Mouse (Mus musculus) liver, postnatal 0 days (tissue): ENCODE data around the gene Gimap4. TPM values are rescaled to one million over a fixed set of nuclear protein-coding genes. Genes with fewer than 3 reads are reported as not detected.

Experiments used
- ATAC-seq: fragments of 200-750 bp; cut with Nextera tagmentation; 2 replicates; pipeline ENCODE4 v1.8.0; 2017; ENCODE audit warnings: mild to moderate bottlenecking, moderate library complexity
- DNase-seq: peaks from one replicate; pipeline ENCODE4 v3.0.0-alpha.2; 2016
- H3K27ac ChIP-seq: fragments of 300-500 bp; sonication (generic); 2 replicates; pipeline ENCODE4 v1.5.1; 2014; ENCODE audit warnings: antibody characterized with exemption, moderate library complexity, mild to moderate bottlenecking, low read depth
- H3K27me3 ChIP-seq: fragments of 300-500 bp; sonication (generic); 2 replicates; pipeline ENCODE4 v1.6.1; 2014; ENCODE audit warnings: low read length, control low read depth, mixed read lengths; ENCODE audit not compliant: insufficient read depth
- H3K36me3 ChIP-seq: fragments of 300-500 bp; sonication (generic); replicated peaks from 2 replicates; pipeline ENCODE4 v1.6.1; 2014; ENCODE audit warnings: mild to moderate bottlenecking, control low read depth, low read length, moderate library complexity, mixed read lengths; ENCODE audit not compliant: insufficient read depth
- H3K4me1 ChIP-seq: fragments of 300-500 bp; sonication (generic); 2 replicates; pipeline ENCODE4 v1.6.1; 2014; ENCODE audit warnings: antibody characterized with exemption, mild to moderate bottlenecking, control low read depth; ENCODE audit not compliant: insufficient read depth
- H3K4me2 ChIP-seq: fragments of 300-500 bp; sonication (generic); 2 replicates; pipeline ENCODE4 v1.6.1; 2014; ENCODE audit warnings: low read depth, mild to moderate bottlenecking, low read length, moderate library complexity, mixed read lengths
- H3K4me3 ChIP-seq: fragments of 300-500 bp; sonication (generic); 2 replicates; pipeline ENCODE4 v1.5.1; 2014; ENCODE audit warnings: low read depth, low read length
- H3K9ac ChIP-seq: fragments of 300-500 bp; sonication (generic); replicated peaks from 2 replicates; pipeline ENCODE4 v1.6.1; 2014; ENCODE audit warnings: mild to moderate bottlenecking, moderate library complexity
- H3K9me3 ChIP-seq: fragments of 300-500 bp; sonication (generic); 2 replicates; pipeline ENCODE4 v1.6.1; 2016; ENCODE audit warnings: mild to moderate bottlenecking, control low read depth, low read length, mixed read lengths
- CTCF ChIP-seq: sonication (generic); IDR thresholded peaks from 2 replicates; pipeline ENCODE4 v1.5.1; 2016; ENCODE audit warnings: antibody characterized with exemption, low read depth
- EP300 ChIP-seq: IDR thresholded peaks from 2 replicates; pipeline ENCODE4 v1.6.1; 2016; ENCODE audit warnings: antibody characterized with exemption, low read depth, mild to moderate bottlenecking
- WGBS: fragments of 180-500 bp; shearing (Covaris S2); extraction: QIAGEN DNeasy Blood & Tissue Kit; methylation state at CpG from one replicate; pipeline ENCODE4 v1.1.7; 2014; ENCODE audit not compliant: insufficient replicate concordance; 5-methylcytosine and 5-hydroxymethylcytosine counted together
- polyA plus RNA-seq: library from polyadenylated mRNA; unstranded; fragments of >200 nt; fragmentation: Nextera tagmentation; extraction: Ambion mirVana; gene quantifications from 2 replicates; pipeline ENCODE4 v1.2.1, GENCODE M21; 2015

Gene Gimap4
- polyA plus RNA-seq, 1 experiment from 2014 or later, result 14.5 TPM

DNA sequence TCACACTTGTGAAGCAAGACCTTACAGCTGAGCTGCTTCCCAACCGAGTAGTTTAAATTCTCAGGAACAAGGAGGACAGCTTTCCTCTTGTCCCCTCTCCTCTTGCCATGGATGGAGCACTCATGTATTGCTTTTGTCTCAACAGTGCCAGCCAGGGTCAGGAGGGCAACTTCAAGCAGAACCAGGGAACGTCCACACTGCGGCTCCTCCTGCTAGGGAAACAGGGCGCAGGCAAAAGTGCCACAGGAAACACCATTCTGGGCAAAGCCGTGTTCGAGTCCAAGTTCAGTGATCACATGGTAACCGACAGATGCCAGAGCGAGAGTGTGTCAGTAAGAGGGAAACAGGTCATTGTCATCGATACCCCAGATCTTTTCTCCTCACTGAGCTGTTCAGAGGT is 34.3 kb upstream of the Gimap4 start:
- TF ChIP-seq EP300, result no peak
- no peak for TF ChIP-seq CTCF
- WGBS, result 78% methylated on average over 9 of the region's 9 CpGs
- no peak for DNase-seq

DNA sequence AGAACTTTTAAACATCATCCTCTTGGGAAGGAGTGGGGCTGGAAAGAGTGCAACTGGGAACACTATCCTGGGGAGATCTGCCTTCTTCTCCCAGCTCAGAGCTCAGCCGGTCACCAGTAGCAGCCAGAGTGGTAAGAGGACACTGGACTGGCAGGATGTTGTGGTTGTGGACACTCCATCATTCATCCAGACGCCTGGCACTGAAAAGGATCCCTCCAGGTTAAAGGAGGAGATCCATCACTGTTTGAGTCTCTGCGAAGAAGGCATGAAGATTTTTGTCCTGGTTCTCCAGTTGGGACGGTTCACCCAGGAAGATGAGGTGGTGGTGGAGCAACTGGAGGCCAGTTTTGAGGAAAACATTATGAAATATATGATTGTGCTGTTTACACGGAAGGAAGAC is 25.6 kb upstream of the Gimap4 start:
- no peaks in the 10 kb centered on the region for H3K4me1 ChIP-seq
- ATAC-seq, result no peak
- no peak overlapping the region for H3K4me3 ChIP-seq
- TF ChIP-seq CTCF (no peak), EP300 (no peak)
- H3K36me3 ChIP-seq, result no peaks in the 10 kb centered on the region
- no peak overlapping the region for H3K4me2 ChIP-seq
- no peaks in the 10 kb centered on the region for H3K9me3 ChIP-seq
- H3K27me3 ChIP-seq, result no peaks in the 10 kb centered on the region
- H3K9ac ChIP-seq, result no peak overlapping the region
- 75% methylated on average over 5 of the region's 5 CpGs for WGBS
- DNase-seq, result peak; percentile 5
- H3K27ac ChIP-seq, result no peak overlapping the region

More for the DNA sequence above, 34.3 kb upstream of the Gimap4 start:
- no peak overlapping the region for H3K4me3 ChIP-seq
- no peak for ATAC-seq
- no peak overlapping the region for H3K27ac ChIP-seq
- no peak overlapping the region for H3K9ac ChIP-seq
- no peaks in the 10 kb centered on the region for H3K9me3 ChIP-seq
- H3K36me3 ChIP-seq, result no peaks in the 10 kb centered on the region
- H3K27me3 ChIP-seq, result no peaks in the 10 kb centered on the region
- H3K4me2 ChIP-seq, result no peak overlapping the region
- H3K4me1 ChIP-seq, result peaks cover 4% of the 10 kb centered on the region

DNA sequence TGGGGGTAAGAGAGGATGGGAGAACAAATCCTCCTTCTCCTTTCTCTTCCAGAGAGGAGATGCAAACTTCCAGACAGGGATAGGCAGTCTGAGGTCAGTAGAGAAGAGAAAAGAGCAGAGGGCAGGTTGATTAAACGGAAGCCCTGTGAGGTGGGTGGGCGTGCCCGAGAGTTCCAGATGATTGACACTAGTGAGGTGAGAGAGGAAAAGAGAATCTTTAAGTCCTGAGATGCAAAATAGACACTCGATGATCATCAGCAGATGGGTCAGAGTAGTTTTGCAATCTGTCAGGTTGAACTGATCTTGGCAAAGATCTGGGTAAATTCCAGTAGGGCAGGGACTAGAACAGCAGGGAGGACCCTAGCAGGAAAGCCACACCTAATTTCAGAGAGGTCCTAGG is 19.6 kb upstream of the Gimap4 start:
- 45% methylated on average over 4 of the region's 4 CpGs for WGBS
- H3K4me2 ChIP-seq, result no peak overlapping the region
- H3K27ac ChIP-seq, result no peak overlapping the region
- H3K27me3 ChIP-seq, result no peaks in the 10 kb centered on the region
- peaks cover 15% of the 10 kb centered on the region for H3K4me1 ChIP-seq
- no peak overlapping the region for H3K4me3 ChIP-seq
- DNase-seq, result peak; percentile 10
- H3K9ac ChIP-seq, result no peak overlapping the region
- no peaks in the 10 kb centered on the region for H3K36me3 ChIP-seq
- TF ChIP-seq EP300 (no peak), CTCF (no peak)
- H3K9me3 ChIP-seq, result no peaks in the 10 kb centered on the region
- ATAC-seq, result no peak

DNA sequence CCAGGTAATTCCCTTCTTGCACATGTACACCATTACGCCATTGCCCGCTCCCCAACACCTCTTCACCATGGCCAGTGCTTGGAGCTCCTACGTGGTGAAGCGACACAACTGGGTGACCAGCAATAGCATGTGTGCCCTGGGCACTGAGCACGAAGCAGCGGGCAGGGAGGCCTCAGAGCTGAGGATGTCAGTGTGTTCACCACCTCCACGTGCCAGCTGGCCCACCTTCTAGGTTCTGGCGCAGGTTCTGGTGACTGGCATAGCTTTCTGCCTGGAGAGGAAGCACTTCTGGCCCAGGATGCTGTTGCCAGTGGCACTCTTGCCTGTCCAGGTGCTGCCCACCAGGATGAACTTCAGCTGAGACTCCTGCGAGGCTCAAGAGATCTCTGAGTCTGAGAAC is 18.9 kb upstream of the Gimap4 start:
- TF ChIP-seq CTCF, result no peak
- TF ChIP-seq EP300, result no peak
- Histone ChIP-seq H3K9ac (no peak overlapping the region), H3K4me2 (no peak overlapping the region), H3K4me1 (peaks cover 15% of the 10 kb centered on the region), H3K9me3 (no peaks in the 10 kb centered on the region), H3K36me3 (no peaks in the 10 kb centered on the region), H3K4me3 (no peak overlapping the region), H3K27me3 (no peaks in the 10 kb centered on the region), H3K27ac (peak overlapping the region; percentile 71; the same call in 1 of the 2 replicates)
- ATAC-seq (no peak), DNase-seq (peak; percentile 12)
- 90% methylated on average over 9 of the region's 9 CpGs for WGBS

DNA sequence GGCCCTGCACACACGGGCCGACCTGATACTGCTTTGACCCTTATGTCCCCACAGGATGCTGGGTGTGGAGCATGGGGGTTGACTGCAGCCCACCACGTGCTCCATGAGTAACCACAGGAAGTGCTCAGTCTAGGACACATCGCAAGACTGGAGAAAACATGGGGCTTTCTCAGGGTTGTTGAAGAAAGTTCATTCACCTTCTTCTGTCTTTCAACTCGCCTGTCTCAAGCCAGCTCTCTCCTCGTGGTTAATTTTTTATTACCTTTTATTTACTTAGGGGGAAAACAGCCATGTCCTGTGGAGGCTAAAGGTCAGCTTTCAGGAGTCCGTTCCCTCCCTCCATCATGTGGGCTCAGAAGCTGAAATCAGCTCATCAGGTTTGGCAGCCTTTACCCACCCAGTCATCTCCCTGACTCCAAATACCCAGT is 18.2 kb upstream of the Gimap4 start:
- Histone ChIP-seq H3K9ac (no peak overlapping the region), H3K4me2 (no peak overlapping the region), H3K36me3 (no peaks in the 10 kb centered on the region), H3K4me1 (peaks cover 15% of the 10 kb centered on the region), H3K27me3 (no peaks in the 10 kb centered on the region), H3K4me3 (no peak overlapping the region), H3K9me3 (no peaks in the 10 kb centered on the region), H3K27ac (peak overlapping the region; percentile 71)
- ATAC-seq (peak; percentile 89), DNase-seq (peak; percentile 26)
- WGBS, result 22% methylated on average over 7 of the region's 7 CpGs
- TF ChIP-seq EP300 (0 out of 2 replicates have a peak, but pooled peaks have one; percentile 22), CTCF (no peak)

DNA sequence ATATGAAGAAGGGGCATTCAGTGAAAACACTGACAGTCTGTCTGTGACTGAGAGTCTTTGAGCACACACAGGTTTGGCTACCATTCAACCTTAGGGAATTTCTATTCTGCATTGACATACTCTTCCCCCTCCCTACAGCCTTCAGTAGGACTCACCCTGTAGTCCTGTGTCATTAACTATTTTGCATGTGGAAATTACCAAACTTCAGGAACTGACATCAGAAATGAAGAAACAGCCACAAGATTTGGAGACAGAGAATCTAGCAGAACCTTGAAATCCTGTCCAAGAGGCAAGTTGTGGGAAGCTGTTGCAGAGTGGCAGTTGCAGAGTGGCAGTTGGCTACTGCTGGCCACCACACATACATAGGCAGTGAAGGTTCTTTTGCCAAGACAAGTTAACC is 16.3 kb upstream of the Gimap4 start:
- Histone ChIP-seq H3K27ac (no peak overlapping the region), H3K9ac (no peak overlapping the region), H3K9me3 (no peaks in the 10 kb centered on the region), H3K27me3 (no peaks in the 10 kb centered on the region), H3K4me1 (peaks cover 15% of the 10 kb centered on the region), H3K36me3 (no peaks in the 10 kb centered on the region), H3K4me2 (no peak overlapping the region), H3K4me3 (no peak overlapping the region)
- no peak for TF ChIP-seq CTCF
- DNase-seq (peak; percentile 1), ATAC-seq (no peak)

DNA sequence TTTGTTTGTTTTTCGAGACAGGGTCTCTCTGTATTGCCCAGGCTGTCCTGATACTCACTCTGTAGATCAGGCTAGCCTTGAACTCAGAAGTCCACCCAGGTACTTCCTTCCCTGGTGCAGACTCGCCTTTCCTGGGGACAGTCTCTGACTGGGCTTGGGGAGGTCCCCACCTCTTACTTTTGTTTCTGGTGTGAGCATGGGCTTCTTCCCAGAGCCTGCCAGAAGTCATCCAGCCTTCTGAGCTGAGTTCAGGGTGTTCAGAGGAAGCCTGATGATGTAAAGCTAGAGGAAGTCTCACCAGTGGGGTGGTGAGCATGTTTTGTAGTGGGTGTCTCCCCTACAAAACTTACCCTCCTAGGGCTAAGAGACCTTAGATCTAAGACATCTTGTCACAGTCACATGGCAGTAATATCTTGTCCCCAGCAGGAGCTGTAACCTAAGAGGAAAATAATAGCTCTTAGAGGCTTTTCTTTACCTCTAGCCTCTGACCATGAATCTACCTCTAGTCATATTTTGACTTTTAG is 14.8 kb upstream of the Gimap4 start:
- H3K9ac ChIP-seq, result no peak overlapping the region
- H3K27ac ChIP-seq, result no peak overlapping the region
- H3K36me3 ChIP-seq, result no peaks in the 10 kb centered on the region
- H3K4me3 ChIP-seq, result no peak overlapping the region
- no peak for TF ChIP-seq CTCF
- no peak for ATAC-seq
- no peaks in the 10 kb centered on the region for H3K27me3 ChIP-seq
- DNase-seq, result peak; percentile 8
- H3K4me2 ChIP-seq, result no peak overlapping the region
- peaks cover 15% of the 10 kb centered on the region for H3K4me1 ChIP-seq
- WGBS, result 69% methylated on average over 2 of the region's 2 CpGs
- H3K9me3 ChIP-seq, result no peaks in the 10 kb centered on the region
